Mouse (Mus musculus): Measurements from ENCODE around the gene Aqp12.

- TF ChIP-seq CTCF (IDR thresholded peaks at IDR 0.05) (no peak), EP300 (IDR thresholded peaks at IDR 0.05) (no peak)
Measured at GRCm38 (mm10) chr1:93051124-93051833, 45.1 kb downstream of the Aqp12 start.

Measured in lung, postnatal 0 days (tissue).